Mouse (Mus musculus): ENCODE measurements at regions not wholly inside any gene's neighbourhood (a gene's known extent, or its start where the extent isn't known, plus 50 kb on each side); places are given as distances from the start of the nearest gene placed in this dataset.
"Not testable (repeated sequence)": the region's sequence is repeated elsewhere in the genome, so short reads cannot be mapped to it uniquely, and the experiment has no call there.

- DNase-seq (ENCODE audit: low spot score in 2 of 2): peak in 1 of 2 experiments; percentile 33
- intact Hi-C loops (cut with DNase I): no loop called here
Observed at GRCm38 (mm10) chr7:39596403-39596802, 78.8 kb downstream of the Zfp619 start.

- intact Hi-C loops (cut with DNase I): no loop called here
- DNase-seq (ENCODE audit: low spot score in 2 of 2): no peak
Observed at GRCm38 (mm10) chr7:39613767-39614166, 96.2 kb downstream of the Zfp619 start.

DNA sequence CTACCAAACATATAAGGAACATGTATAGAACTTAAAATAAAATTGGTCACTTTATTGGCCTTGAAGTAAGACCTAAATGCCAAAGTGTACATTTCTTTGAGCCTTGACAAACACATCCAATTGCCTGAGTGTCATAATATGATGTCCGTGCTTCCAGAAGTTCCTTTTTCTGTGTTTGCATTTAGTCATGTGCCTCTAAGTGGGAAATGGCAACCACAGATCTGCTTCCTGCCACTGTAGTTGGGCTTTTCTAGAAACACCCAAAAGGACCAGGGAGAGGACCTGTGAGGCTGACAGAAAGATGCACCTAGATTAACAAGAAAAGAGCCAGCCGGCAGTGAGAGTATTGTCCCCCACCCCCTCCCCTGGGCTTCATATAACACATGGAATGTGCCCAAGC lies 97.5 kb downstream of the Zfp619 start:
- no peak for DNase-seq (ENCODE audit: low spot score in 2 of 2)
- intact Hi-C loops (cut with DNase I): no loop called here

DNA sequence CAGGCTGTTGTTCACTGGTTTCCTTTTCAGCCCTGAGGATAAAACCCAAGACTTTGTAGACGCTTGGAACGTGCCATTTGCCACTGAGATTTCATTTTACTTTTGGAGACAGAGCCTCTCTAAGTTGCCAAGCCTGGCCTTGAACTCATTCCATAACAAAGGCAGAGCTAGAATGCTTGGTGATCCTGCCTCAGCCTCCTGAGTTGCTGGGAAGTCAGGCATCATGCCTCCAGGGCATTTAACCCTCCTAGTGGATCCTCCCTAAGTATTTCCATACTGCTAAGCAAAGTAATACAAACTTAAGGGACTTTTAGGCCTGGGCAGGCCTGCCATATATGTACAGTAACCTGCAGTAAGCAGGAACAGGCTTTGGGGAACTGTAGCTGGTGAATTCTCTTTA lies 104.2 kb downstream of the Zfp619 start:
- intact Hi-C loops (cut with DNase I): no loop called here
- DNase-seq (ENCODE audit: low spot score in 2 of 2): no peak

DNA sequence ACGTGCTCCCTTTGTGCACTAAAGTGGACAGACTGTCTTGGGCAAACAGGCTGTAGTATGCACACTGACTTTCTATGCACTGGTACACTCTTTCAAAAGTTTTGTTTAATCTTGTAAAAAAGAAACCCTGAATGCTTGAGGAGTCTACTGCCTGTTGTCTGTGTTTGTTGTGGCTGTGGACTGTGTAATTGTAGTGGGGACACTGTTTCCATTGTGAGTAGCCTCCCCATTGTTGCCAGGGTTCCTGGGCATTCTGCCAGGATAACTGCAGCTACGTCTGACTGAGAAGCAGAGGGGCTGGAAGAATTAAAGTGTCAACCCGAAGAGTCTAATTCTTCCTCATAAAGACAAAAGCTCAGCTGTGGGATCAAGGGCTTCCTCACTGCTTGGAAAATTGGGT lies 115.3 kb downstream of the Zfp619 start:
- DNase-seq (ENCODE audit: low spot score in 2 of 2): peak; percentile 6 to 12
- intact Hi-C loops (cut with DNase I): no loop called here

DNA sequence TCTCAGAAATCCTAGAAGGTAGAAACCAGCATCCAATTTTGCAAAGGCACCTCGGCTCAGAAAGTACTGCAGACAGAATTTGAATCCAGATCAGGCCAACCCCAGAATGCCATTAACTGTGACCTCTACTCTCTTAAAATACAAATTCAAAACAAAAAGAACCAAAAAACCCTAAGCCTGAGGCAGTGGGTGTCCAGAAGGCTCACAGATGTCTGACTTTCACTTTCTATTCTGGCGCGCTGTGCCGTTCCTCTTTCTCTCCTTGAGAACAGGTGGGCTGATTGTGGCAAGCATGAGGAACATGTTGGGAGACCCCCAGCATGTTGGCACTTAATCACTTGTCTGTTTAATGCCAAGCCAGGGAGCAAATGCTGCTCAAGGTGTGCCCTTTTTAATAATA lies 124.8 kb downstream of the Zfp619 start:
- intact Hi-C loops (cut with DNase I): no loop called here
- DNase-seq (ENCODE audit: low spot score in 2 of 2): no peak

DNA sequence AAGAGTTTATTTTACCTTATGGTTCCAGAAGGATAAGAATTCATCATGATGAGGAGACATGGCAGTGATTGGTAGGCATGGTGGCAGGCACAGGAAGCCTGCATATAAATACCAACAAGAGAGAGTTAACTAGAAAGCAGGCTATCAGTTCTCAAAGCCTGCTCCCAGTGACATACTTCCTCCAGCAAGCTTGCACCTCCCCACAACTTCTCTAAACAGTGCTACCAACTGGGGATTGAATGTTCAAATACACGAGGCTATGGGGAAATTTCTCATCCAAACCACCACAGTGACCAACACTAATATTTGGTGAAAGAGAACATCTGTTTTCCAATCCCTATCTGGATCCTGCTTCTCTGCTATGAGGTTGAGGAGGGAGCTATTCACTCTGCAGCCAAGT lies 125.8 kb downstream of the Zfp619 start:
- DNase-seq (ENCODE audit: low spot score in 2 of 2): no peak
- intact Hi-C loops (cut with DNase I): no loop called here

DNA sequence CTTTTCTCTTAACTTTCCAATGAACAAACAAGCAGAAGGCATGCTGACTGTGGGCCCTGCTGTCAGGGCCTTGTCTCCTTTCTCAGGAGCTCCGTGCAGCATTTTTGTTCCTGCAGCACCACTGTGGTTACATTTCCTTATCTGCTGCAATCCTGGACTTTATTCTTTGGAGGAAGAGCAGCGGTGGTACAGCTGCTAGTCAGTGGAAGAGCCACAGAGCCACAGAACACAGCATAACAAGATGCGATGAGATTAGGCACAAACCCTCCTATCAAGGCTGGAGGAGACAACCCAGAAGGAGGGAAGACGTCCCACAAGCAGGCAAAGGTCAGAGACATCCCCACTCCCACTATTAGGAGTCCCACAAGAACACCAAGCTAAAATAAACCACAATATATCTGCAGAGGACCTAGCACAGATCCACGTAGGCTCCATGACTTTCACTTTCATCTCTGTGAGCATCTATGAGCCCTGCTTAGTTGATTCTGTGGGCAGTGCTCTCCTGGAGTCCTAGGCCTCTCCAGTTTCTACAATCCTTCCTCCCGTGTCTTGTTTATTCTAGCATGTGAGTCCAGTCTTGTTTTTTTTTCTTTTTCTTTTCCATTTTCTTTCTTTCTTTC lies 133.0 kb downstream of the Zfp619 start:
- intact Hi-C loops (cut with DNase I): no loop called here
- no peak for DNase-seq (ENCODE audit: low spot score in 2 of 2)

DNA sequence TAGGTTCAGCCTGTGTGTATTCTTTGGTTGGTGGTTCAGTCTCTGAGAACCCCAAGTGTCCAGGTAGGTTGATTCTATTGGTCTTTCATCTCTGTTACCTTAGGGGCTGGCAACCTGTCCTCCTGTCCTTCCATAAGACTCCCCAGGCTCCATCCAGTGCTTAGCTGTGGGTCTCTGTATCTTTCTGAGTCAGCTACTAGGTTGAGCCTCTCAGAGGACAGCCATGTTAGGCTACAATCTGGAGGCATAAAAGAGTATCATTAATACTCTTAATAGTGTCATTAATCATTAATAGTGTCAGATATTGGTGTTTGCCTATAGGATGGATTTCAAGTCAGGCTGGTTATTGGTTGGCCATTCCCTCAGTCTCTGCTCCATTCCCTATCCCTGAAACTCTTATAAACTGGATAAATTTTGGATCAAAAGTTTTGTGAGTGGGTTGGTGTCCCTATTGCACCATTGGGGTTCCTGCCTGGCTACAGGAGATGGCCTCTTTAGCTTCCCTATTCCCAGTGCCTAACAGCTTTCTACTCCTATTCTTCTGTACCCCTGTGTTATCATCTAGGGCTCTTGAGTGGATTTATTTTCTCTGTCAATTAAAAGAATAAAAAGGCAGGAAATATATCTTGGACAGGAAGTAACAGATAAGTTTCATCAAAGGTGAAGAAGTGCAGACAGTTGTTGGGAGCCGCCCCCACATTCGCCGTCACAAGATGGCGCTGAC lies 137.2 kb downstream of the Zfp619 start:
- DNase-seq (ENCODE audit: low spot score in 2 of 2): no peak
- intact Hi-C loops (cut with DNase I): no loop called here

- intact Hi-C loops (cut with DNase I): not testable (repeated sequence)
- DNase-seq (ENCODE audit: low spot score in 2 of 2): peak; percentile 37 to 46
Observed at GRCm38 (mm10) chr7:39655287-39655652, 137.7 kb downstream of the Zfp619 start.

GRCm38 (mm10) chr7:39655709-39656397 lies 138.3 kb downstream of the Zfp619 start:
- intact Hi-C loops (cut with DNase I): no loop called here
- no peak for DNase-seq (ENCODE audit: low spot score in 2 of 2)

- no peak for DNase-seq (ENCODE audit: low spot score in 2 of 2)
- intact Hi-C loops (cut with DNase I): no loop called here
Observed at GRCm38 (mm10) chr7:39659597-39659996, 142.0 kb downstream of the Zfp619 start.

GRCm38 (mm10) chr7:39675124-39675846 lies 157.7 kb downstream of the Zfp619 start:
- DNase-seq (ENCODE audit: low spot score in 2 of 2): no peak
- intact Hi-C loops (cut with DNase I): no loop called here

DNA sequence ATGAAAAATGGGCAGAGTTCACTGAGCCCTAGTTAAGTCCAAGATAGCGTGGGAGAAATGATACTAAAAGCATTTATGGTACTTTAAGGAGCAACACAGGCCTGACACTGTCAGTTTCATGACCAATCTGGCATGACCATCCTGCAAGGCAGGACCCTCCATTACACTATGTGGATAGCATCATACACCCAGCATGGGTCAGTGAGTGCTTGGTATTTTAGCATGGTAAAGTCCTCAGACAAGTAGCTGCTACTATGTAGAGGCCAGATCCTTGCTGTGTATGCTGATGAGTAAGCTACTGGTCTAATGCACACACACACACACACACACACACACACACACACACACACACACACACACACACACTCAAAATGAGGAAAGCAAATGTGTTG lies 158.3 kb downstream of the Zfp619 start:
- DNase-seq (ENCODE audit: low spot score in 2 of 2): no peak
- intact Hi-C loops (cut with DNase I): no loop called here

- DNase-seq (ENCODE audit: low spot score in 2 of 2): no peak
- intact Hi-C loops (cut with DNase I): no loop called here
Observed at GRCm38 (mm10) chr7:39680411-39680810, 162.8 kb downstream of the Zfp619 start.

DNA sequence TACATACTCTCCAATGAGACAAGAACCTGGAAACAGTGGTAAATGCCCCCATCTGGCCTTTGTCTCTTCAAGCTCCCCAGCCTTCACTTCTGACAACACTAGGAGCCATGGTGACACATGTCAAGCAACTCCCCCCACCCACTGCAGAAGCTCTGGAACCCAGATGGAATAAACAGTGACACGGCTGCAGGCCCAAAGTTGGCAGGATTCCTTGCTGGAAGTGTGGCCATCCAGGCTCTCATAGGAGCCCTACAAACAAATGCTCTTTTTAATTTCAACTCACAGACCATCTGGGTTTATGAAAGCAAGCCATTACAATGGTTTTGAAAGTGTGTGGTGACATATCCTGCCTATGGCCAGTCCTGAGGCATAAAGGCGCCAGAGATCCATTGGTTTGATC lies 179.0 kb downstream of the Zfp619 start:
- intact Hi-C loops (cut with DNase I): no loop called here
- DNase-seq (ENCODE audit: low spot score in 2 of 2): no peak

DNA sequence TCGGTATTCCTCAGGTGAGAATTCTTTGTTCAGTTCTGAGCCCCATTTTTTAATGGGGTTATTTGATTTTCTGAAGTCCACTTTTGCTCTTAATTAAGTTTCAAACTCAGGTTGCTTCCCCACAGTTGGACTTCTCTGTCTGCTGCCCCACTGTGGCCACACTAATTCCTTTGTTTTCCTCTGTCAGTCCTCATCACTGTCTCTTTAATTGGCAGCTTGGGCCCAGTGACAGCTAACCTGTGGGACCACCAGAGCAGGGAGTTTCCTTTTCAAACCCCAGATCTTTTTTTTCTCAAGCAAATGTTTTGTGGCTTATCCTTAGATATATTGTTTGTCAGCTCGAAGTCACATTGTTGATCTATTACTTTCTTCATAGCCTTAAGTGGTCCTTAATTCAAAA lies 183.9 kb downstream of the Zfp619 start:
- intact Hi-C loops (cut with DNase I): no loop called here
- no peak for DNase-seq (ENCODE audit: low spot score in 2 of 2)

DNA sequence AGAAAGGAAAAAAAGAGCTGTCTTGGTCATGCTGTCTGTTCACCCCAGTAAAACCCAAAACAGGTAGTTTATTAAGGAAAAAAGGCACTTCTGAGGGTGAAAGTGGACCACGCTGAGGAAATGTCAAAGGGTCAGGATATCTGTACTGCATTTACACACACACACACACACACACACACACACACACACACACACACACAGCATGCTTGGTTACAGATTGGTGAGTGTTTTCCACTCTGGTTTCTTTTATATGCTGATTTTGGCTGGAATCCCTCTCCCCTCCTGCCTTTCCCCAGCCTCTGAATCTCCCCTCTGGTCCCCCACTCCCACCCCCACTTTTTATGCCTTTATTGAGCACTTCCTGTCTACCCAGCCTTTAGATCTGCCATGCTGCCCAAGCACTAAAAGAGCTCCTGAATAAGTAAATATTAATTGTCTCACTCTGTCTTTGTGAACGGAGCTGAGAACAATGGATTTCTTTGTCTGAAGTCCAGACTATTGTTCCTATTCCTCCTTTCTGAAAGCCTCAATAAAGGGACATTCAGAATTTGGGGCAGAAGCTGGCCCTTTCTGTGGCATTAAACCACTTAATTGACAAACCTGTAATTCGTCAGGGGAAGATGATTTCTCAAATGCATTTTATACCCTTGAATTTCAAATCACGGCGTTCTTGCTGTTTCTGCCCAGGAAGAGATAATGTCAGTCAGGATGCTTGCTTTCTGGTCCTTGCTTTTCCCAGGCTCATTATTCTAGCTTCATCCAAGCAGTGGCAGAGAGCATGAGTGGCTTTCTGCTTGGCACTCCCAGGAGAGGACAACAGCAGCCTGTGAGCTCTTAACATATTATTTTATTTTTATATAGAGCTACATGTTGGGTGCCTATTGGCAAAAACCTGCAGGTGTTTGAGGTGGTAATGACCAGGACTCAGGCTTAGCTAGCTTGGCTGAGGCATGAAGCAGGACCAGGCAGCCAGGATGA lies 187.8 kb downstream of the Zfp619 start:
- intact Hi-C loops (cut with DNase I): no loop called here
- no peak for DNase-seq (ENCODE audit: low spot score in 2 of 2)

GRCm38 (mm10) chr7:39706606-39707005 lies 189.0 kb downstream of the Zfp619 start:
- intact Hi-C loops (cut with DNase I): no loop called here
- no peak for DNase-seq (ENCODE audit: low spot score in 2 of 2)

Measured in left cerebral cortex, postnatal 14 days (tissue).